Mouse (Mus musculus) heart, postnatal 36 days (tissue): ENCODE measurements around the gene Aldh1a7. TPM values are rescaled to one million over a fixed set of nuclear protein-coding genes. Genes with fewer than 3 reads are reported as not detected.
"Not testable (repeated sequence)": the region's sequence is repeated elsewhere in the genome, so short reads cannot be mapped to it uniquely, and the experiment has no call there.

Experiments used
- DNase-seq, 2 experiments: peaks; one replicate each; pipeline ENCODE4 v3.0.0; 2021 to 2022
- intact Hi-C: fragments of 180-260 bp; cut with DNase I; formaldehyde crosslinking; loops from one replicate; pipeline ENCODE4 v1.15.1; 2025
- total RNA-seq, 2 experiments: library from RNA; stranded (reverse); gene quantifications; 2 replicates each; pipeline ENCODE4 v1.2.3; 2021

Aldh1a7 gene
- under 1 TPM; 0.22 TPM for total RNA-seq

DNA sequence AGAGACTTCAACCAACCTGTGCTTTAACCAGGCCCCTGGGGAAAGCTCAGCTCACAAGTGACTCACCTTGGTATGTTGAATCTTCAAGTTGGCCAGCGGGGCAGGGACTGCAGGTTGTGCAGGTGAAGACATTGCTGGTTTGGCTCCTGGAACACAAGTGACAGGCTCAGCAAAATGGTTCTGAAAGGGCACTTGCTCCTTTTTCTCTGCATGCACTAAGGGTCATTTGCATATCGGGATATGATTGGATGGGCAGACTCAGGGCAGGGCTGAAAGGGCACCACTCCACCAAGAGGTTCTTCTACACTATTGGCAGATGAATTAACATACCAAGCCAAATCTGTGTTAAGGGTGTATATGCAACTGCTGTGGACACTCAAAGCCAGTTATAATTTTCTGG, at the start of gene Aldh1a7:
Aldh1a7 (minus strand) TSS at position 182 of the 400 bp plus-strand sequence.
- DNase-seq: no peak
- intact Hi-C loops: no loop called here

GRCm38 (mm10) chr19:20775681-20776080, 48.3 kb upstream of the Aldh1a7 start:
- intact Hi-C loops: no loop called here
- DNase-seq: no peak

DNA sequence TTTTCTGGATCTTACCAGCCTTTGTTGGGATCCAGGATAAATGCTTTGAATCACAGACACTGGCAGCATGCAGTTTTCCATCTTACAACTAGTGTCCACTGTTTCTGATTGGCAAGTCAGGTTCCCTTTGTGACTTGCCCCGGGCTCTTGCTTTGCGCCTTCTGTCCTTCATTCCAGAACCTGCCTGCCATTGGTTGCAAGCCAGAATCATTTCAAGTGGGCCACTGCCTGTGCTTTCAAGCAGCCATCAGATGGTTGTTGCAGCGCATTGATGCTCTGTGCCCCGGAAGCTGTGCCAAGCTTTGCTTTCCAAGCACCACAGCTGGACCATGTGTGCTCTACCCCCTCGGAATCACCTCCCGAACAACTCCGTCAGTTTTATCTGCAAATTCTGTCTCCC, 46.6 kb upstream of the Aldh1a7 start:
- intact Hi-C loops: no loop called here
- DNase-seq: no peak

- intact Hi-C loops: loop anchor here (10.0 kb wide), 2 partner anchors 319 to 399 kb away; no protein-coding TSS in a partner anchor
- DNase-seq: peak in 1 of 2 experiments; percentile 3
Observed at GRCm38 (mm10) chr19:20764214-20764613, 36.9 kb upstream of the Aldh1a7 start.

- DNase-seq: no peak
- intact Hi-C loops: loop anchor here (10.0 kb wide), 2 partner anchors 317 to 397 kb away; no protein-coding TSS in a partner anchor
Observed at GRCm38 (mm10) chr19:20761675-20762426, 34.5 kb upstream of the Aldh1a7 start.

DNA sequence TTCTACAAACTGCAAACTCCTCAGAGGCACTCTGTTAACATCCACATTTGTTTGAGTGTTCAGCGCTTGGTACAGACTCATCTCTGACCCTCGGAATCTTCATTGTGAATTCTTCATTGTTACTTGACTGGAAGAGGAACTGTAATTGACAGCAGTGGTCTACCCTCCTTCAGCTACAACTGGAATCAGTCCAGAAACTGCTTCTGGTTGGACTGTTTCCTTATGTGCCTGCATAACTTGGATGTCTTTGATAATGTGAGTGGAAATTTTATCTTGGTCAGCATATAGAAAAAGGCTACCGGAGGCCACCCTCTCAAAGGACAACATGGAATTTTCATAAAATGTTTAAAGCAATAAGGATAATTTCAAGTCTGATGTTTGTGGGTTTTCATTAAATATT, 33.8 kb upstream of the Aldh1a7 start:
- intact Hi-C loops: loop anchor here (10.0 kb wide), 2 partner anchors 316 to 396 kb away; no protein-coding TSS in a partner anchor
- no peak for DNase-seq

DNA sequence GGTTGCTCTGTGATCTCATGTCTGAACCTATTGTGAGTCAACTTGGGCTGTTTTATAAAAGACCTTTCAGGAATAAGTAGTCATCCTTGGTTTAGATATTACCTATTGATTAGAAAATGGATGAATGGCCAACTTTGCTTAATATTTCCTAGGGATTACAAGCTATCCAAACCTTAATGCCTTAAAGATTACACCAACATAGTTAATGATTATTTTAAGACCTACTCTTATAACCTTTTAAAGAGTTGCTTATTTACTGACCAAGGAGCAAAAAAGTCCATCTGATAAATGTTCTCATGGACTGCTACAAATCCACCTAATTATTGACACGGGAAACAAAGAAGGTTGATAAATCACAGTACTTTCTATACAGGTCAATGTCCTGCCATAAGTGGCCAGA, 17.3 kb upstream of the Aldh1a7 start:
- intact Hi-C loops: no loop called here
- no peak for DNase-seq

- intact Hi-C loops: loop anchor here (1.0 kb wide), 1 partner anchor 279 kb away; no protein-coding TSS in a partner anchor
- DNase-seq: no peak
Observed at GRCm38 (mm10) chr19:20728278-20728677, 916 bp upstream of the Aldh1a7 start.

GRCm38 (mm10) chr19:20722913-20723312, 4.4 kb downstream of the Aldh1a7 start:
- no peak for DNase-seq
- intact Hi-C loops: no loop called here

DNA sequence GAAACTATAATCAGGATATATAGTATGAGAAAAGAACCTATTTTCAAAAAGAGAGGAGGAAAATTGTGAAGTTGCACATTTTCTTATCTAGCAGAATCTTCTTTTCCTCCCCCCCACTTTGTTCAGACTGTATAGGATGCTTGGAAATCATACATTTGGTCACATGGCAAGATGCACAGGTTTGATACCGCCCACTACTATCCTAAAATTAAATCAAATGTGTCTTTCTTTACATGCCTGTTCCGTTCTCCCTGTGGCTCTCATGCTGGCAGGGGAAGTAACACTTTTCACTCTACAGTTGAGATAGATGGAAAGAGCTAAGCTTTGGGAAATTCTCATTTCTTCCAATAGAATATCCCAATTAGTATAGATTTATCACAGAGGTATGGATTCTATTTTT, 7.1 kb downstream of the Aldh1a7 start:
- intact Hi-C loops: no loop called here

DNA sequence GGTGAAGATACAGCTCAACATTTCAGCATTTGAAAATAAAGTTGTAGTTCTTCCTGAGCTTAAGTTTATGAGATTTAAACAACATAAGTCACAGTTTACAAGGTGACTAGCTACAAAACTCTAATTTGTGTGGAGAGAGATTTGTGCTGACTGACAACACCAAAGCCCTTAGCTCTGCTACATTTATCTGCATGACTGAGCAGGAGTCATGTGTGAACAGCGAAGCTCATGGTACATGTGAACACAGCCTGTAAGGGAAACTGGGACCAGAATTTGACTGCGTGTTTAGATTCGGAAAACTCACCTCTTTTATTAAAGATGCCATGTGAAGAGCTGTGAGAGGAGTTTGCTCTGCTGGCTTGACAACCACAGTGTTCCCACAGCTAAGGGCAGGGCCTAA, 11.7 kb downstream of the Aldh1a7 start:
- intact Hi-C loops: no loop called here
- DNase-seq: no peak

More for the DNA sequence above, 7.1 kb downstream of the Aldh1a7 start:
- DNase-seq: no peak

DNA sequence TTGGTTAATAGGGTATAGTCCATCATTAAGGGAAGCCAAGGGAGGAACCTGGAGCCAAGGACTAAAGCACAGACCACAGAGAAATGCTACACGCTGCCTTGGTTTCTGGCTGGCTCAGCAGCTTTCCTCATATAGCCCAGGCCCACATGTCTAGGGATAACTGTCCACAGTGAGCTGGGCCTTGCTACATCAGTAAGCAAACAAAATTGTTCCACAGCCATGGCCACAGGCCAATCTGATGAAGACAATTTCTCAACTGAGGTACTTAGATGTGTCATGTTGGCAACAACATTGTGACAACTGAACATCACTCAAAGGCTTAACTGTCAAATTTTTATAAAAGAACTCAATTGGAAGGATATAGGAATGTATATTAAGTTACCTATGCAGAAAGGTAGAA, 12.3 kb downstream of the Aldh1a7 start:
- DNase-seq: no peak
- intact Hi-C loops: no loop called here

GRCm38 (mm10) chr19:20714543-20714942, 12.8 kb downstream of the Aldh1a7 start:
- DNase-seq: no peak
- intact Hi-C loops: no loop called here

DNA sequence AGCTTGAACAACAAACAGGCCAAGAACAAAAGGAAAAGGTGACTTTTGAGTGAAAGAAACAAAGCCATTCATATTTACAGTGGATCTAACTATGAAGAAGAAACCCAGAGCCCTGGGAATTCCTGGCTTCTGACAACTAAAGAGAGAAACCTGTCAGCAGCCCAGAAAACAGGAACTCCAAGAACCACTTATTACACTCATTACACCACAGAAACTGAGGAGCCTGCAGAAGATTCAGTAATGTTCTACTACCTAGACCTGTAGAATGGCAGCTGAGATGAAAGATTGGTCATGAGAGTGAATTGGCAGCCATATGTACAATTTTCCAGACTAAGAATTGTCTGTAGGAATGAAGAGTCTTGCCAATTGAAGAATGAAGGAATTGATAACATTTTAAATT, 20.2 kb downstream of the Aldh1a7 start:
- no peak for DNase-seq
- intact Hi-C loops: no loop called here

- no peak for DNase-seq
- intact Hi-C loops: no loop called here
Observed at GRCm38 (mm10) chr19:20706747-20707146, 20.6 kb downstream of the Aldh1a7 start.

DNA sequence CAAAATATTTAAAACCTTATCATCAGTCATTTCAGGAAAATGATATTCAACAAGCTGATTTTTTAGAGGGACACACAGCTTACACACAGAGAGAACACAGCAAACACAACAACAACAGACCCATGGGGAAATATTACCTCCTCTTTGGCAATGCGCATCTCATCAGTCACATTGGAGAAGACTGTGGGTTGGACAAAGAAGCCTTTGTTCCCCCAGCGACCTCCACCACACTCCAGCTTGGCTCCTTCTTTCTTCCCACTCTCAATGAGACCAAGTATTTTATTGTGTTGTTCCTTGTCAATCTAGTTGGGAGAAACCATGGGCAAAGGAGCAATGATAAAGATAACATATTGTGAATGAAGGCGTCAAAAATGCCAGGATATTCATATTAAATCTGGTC, 25.3 kb downstream of the Aldh1a7 start:
- no peak for DNase-seq
- intact Hi-C loops: no loop called here

DNA sequence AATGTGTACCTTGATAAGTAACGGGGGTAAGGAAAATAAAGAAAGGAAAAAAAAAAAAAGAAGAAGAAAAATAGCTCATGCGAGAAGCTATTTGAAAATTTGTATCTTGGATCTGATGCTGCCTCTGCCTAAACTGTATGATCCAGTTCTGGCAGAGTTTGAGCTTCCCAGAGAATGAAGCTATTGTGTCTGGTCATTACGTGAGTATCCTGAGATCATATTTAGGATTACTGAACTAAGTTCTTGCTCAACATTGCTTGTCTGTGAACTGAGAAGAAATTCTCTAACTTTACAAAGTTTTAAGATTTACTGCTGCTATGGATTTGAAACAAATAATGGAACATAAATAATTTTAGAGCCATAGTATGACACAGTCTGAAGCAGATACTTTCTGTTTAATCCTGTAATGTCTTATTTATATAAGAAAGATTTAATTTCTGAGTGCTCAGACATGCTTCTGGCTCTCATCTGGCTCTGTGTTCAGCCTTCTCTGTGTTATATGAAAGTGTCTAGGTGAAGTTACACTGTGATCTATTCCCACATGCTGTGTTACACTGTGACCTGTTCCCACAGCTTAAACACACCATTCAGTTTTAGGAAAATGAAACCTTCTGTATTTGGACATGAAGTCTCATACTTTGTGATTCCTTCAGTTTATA, 49.5 kb downstream of the Aldh1a7 start:
- DNase-seq: no peak
- intact Hi-C loops: no loop called here

DNA sequence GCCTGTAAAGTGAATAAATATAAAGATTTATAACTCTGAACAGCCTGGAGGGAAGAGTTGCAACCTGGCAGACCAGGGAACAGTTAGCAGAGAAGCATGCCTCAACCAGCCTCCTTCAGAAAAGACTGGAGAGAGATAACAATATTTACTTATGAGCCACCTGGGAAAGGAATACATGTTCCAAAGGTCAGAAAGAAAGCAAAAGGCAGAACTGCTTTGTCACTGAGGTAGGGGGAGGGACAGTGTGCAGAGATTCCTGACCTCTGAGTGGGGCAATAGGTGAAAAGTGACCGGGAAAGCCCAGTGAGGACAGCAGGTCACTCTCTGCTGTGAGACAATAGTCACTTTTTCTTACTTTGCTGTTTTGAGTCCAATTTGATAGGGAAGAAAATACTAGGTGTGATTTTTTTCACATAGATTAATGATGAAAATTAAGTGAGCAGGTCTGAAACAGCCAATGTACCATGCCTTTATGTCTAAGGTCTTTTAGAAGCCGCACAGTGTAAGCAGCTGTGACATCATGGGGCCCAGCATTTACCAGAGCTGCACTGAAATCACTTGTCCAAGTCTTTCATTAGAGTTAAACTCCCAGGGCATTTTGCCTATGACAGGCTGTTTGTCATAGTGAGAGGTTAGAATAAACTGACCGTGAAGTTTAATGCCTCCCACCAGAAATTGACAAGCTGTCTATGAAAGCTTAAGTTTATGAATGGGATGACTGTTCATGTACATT, 73.1 kb downstream of the Aldh1a7 start:
- intact Hi-C loops: no loop called here
- no peak for DNase-seq

DNA sequence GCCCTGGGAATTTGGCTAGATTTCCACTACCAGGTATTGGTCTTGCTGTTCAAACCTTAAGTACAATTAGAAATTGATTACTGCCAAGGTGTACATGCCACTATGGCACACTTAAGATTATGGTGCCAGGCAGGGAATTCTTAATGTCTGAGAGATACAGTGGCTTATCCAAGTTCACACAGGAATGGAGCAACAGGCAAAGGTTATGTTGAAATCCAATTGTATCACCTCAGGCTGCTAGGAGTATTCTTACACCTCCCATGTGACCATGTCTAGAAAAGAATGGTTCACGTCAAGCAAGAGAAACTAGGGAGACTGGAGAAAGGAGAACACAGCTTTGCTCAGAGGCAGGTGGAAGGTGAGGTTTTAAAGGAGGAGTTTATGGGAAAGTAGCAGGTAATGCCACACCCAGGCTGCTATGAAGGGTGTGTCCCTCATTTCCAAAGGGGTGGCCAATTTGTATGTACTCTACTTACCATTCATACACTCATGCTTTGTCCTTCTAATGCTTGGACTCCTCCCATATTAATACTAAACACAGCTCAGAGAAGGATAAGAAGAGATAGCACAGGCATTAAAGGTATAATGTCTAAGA, 74.2 kb downstream of the Aldh1a7 start:
- no peak for DNase-seq
- intact Hi-C loops: no loop called here

DNA sequence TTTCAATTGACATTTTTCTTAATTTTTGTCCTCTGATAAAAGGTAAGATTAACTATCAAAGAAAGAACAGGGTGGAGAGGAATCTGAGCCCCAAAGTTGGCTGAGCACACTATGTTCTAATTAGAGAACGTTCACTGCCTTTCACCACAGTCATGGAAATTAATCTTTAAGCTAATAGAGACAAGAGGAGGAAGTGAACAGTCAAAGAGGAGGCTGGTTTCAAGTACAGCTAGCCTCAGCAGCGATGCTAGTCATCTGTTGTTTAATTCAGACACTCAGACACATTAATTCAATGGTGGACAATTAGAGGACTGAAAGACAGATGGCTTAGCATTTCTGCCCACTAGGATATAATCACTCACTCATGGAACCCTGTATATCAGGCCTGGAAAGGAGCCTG, 77.4 kb downstream of the Aldh1a7 start:
- DNase-seq: no peak
- intact Hi-C loops: no loop called here

DNA sequence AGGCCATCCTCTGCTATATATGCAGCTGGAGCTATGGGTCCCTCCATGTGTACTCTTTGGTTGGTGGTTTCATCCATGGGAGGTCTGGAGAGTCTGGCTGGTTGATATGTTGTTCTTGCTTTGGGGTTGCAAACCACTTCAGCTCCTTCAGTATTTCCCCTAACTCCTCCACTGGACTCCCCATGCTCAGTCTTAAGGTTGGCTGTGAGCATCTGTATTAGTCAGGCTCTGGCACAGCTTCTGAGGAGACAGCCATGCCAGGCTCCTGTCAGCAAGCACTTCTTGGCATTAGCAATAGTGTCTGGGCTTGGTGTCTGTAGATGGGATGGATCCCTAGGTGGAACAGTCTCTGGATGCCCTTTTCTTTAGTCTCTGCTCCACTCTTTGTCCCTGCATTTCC, 79.9 kb downstream of the Aldh1a7 start:
- intact Hi-C loops: not testable (repeated sequence)
- DNase-seq: peak; percentile 10 to 32
